Mouse (Mus musculus): ENCODE measurements around the gene Prr14l. TPM values are rescaled to one million over a fixed set of nuclear protein-coding genes. Genes with fewer than 3 reads are reported as not detected.
"Not testable (repeated sequence)": the region's sequence is repeated elsewhere in the genome, so short reads cannot be mapped to it uniquely, and the experiment has no call there.

The Prr14l gene
- polyA plus RNA-seq, 1 experiment from 2014 or later = 12.1 TPM

- H3K27ac ChIP-seq (replicated peaks; ENCODE audit: low read depth, low read length); H3K36me3 ChIP-seq (replicated peaks; ENCODE audit: control insufficient read depth, insufficient read depth, low read depth, low read length); H3K27me3 ChIP-seq (ENCODE audit: control insufficient read depth, insufficient read depth, low read length); H3K4me1 ChIP-seq (ENCODE audit: control insufficient read depth, insufficient read depth, low read length); H3K4me3 ChIP-seq (ENCODE audit: low read depth, low read length); ATAC-seq (replicated peaks; ENCODE audit: insufficient number of reproducible peaks, low FRiP score, low TSS enrichment, low read depth); H3K4me2 ChIP-seq (ENCODE audit: low read depth, low read length); DNase-seq (ENCODE audit: low spot score); H3K9me3 ChIP-seq (replicated peaks; ENCODE audit: control insufficient read depth, low read length); H3K9ac ChIP-seq (replicated peaks; ENCODE audit: low read length): not testable (repeated sequence)
- 89% methylated on average over 15 of the region's 18 CpGs for WGBS
Observed at GRCm38 (mm10) chr5:32760352-32760751, 93.7 kb downstream of the Prr14l start.

GRCm38 (mm10) chr5:32759662-32760061 lies 94.4 kb downstream of the Prr14l start:
- no peaks in the 10 kb centered on the region for H3K4me1 ChIP-seq (ENCODE audit: control insufficient read depth, insufficient read depth, low read length)
- H3K9me3 ChIP-seq (replicated peaks; ENCODE audit: control insufficient read depth, low read length) = no peaks in the 10 kb centered on the region
- no peaks in the 10 kb centered on the region for H3K27me3 ChIP-seq (ENCODE audit: control insufficient read depth, insufficient read depth, low read length)
- H3K9ac ChIP-seq (replicated peaks; ENCODE audit: low read length) = no peak overlapping the region
- no peak for ATAC-seq (replicated peaks; ENCODE audit: insufficient number of reproducible peaks, low FRiP score, low TSS enrichment, low read depth)
- no peak overlapping the region for H3K4me3 ChIP-seq (ENCODE audit: low read depth, low read length)
- H3K27ac ChIP-seq (replicated peaks; ENCODE audit: low read depth, low read length) = no peak overlapping the region
- H3K4me2 ChIP-seq (ENCODE audit: low read depth, low read length) = no peak overlapping the region
- no peak for DNase-seq (ENCODE audit: low spot score)
- no peaks in the 10 kb centered on the region for H3K36me3 ChIP-seq (replicated peaks; ENCODE audit: control insufficient read depth, insufficient read depth, low read depth, low read length)
- 84% methylated on average over 2 of the region's 2 CpGs for WGBS

- Histone ChIP-seq H3K4me3 (ENCODE audit: low read depth, low read length) (no peak overlapping the region), H3K27ac (replicated peaks; ENCODE audit: low read depth, low read length) (no peak overlapping the region), H3K36me3 (replicated peaks; ENCODE audit: control insufficient read depth, insufficient read depth, low read depth, low read length) (no peaks in the 10 kb centered on the region), H3K4me1 (ENCODE audit: control insufficient read depth, insufficient read depth, low read length) (no peaks in the 10 kb centered on the region), H3K9ac (replicated peaks; ENCODE audit: low read length) (no peak overlapping the region), H3K9me3 (replicated peaks; ENCODE audit: control insufficient read depth, low read length) (no peaks in the 10 kb centered on the region), H3K27me3 (ENCODE audit: control insufficient read depth, insufficient read depth, low read length) (no peaks in the 10 kb centered on the region), H3K4me2 (ENCODE audit: low read depth, low read length) (no peak overlapping the region)
- 94% methylated on average over 8 of the region's 8 CpGs for WGBS
- ATAC-seq (replicated peaks; ENCODE audit: insufficient number of reproducible peaks, low FRiP score, low TSS enrichment, low read depth) (no peak), DNase-seq (ENCODE audit: low spot score) (no peak)
Observed at GRCm38 (mm10) chr5:32756141-32756540, 97.9 kb downstream of the Prr14l start.

GRCm38 (mm10) chr5:32751736-32752135 lies 102.3 kb downstream of the Prr14l start:
- no peaks in the 10 kb centered on the region for H3K36me3 ChIP-seq (replicated peaks; ENCODE audit: control insufficient read depth, insufficient read depth, low read depth, low read length)
- DNase-seq (ENCODE audit: low spot score) (no peak), ATAC-seq (replicated peaks; ENCODE audit: insufficient number of reproducible peaks, low FRiP score, low TSS enrichment, low read depth) (no peak)
- H3K4me3 ChIP-seq (ENCODE audit: low read depth, low read length) = no peak overlapping the region
- H3K27me3 ChIP-seq (ENCODE audit: control insufficient read depth, insufficient read depth, low read length) = no peaks in the 10 kb centered on the region
- no peak overlapping the region for H3K27ac ChIP-seq (replicated peaks; ENCODE audit: low read depth, low read length)
- WGBS = 56% methylated on average over 2 of the region's 2 CpGs
- H3K4me2 ChIP-seq (ENCODE audit: low read depth, low read length) = no peak overlapping the region
- no peaks in the 10 kb centered on the region for H3K4me1 ChIP-seq (ENCODE audit: control insufficient read depth, insufficient read depth, low read length)
- H3K9me3 ChIP-seq (replicated peaks; ENCODE audit: control insufficient read depth, low read length) = no peaks in the 10 kb centered on the region
- H3K9ac ChIP-seq (replicated peaks; ENCODE audit: low read length) = no peak overlapping the region

- Histone ChIP-seq H3K27me3 (ENCODE audit: control insufficient read depth, insufficient read depth, low read length) (no peaks in the 10 kb centered on the region), H3K4me2 (ENCODE audit: low read depth, low read length) (no peak overlapping the region), H3K9ac (replicated peaks; ENCODE audit: low read length) (no peak overlapping the region), H3K27ac (replicated peaks; ENCODE audit: low read depth, low read length) (no peak overlapping the region), H3K9me3 (replicated peaks; ENCODE audit: control insufficient read depth, low read length) (no peaks in the 10 kb centered on the region), H3K36me3 (replicated peaks; ENCODE audit: control insufficient read depth, insufficient read depth, low read depth, low read length) (no peaks in the 10 kb centered on the region), H3K4me3 (ENCODE audit: low read depth, low read length) (no peak overlapping the region), H3K4me1 (ENCODE audit: control insufficient read depth, insufficient read depth, low read length) (no peaks in the 10 kb centered on the region)
- DNase-seq (ENCODE audit: low spot score) (no peak), ATAC-seq (replicated peaks; ENCODE audit: insufficient number of reproducible peaks, low FRiP score, low TSS enrichment, low read depth) (no peak)
- 94% methylated on average over 6 of the region's 6 CpGs for WGBS
Observed at GRCm38 (mm10) chr5:32748936-32749335, 105.1 kb downstream of the Prr14l start.

GRCm38 (mm10) chr5:32747650-32748375 lies 106.2 kb downstream of the Prr14l start:
- H3K4me2 ChIP-seq (ENCODE audit: low read depth, low read length) = no peak overlapping the region
- H3K4me1 ChIP-seq (ENCODE audit: control insufficient read depth, insufficient read depth, low read length) = no peaks in the 10 kb centered on the region
- no peaks in the 10 kb centered on the region for H3K27me3 ChIP-seq (ENCODE audit: control insufficient read depth, insufficient read depth, low read length)
- no peak overlapping the region for H3K27ac ChIP-seq (replicated peaks; ENCODE audit: low read depth, low read length)
- no peak overlapping the region for H3K4me3 ChIP-seq (ENCODE audit: low read depth, low read length)
- DNase-seq (ENCODE audit: low spot score) (peak; percentile 71), ATAC-seq (replicated peaks; ENCODE audit: insufficient number of reproducible peaks, low FRiP score, low TSS enrichment, low read depth) (0 out of 2 replicates have a peak, but pooled peaks have one; percentile 27)
- H3K36me3 ChIP-seq (replicated peaks; ENCODE audit: control insufficient read depth, insufficient read depth, low read depth, low read length) = no peaks in the 10 kb centered on the region
- no peaks in the 10 kb centered on the region for H3K9me3 ChIP-seq (replicated peaks; ENCODE audit: control insufficient read depth, low read length)
- WGBS = 62% methylated on average over 6 of the region's 6 CpGs
- H3K9ac ChIP-seq (replicated peaks; ENCODE audit: low read length) = no peak overlapping the region

- H3K4me1 ChIP-seq (ENCODE audit: control insufficient read depth, insufficient read depth, low read length) = no peaks in the 10 kb centered on the region; the same call in 1 of the 2 replicates
- H3K27me3 ChIP-seq (ENCODE audit: control insufficient read depth, insufficient read depth, low read length) = no peaks in the 10 kb centered on the region
- DNase-seq (ENCODE audit: low spot score) (peak; percentile 57), ATAC-seq (replicated peaks; ENCODE audit: insufficient number of reproducible peaks, low FRiP score, low TSS enrichment, low read depth) (peak; percentile 66)
- H3K4me2 ChIP-seq (ENCODE audit: low read depth, low read length) = peak overlapping the region; percentile 24; the same call in 1 of the 2 replicates
- no peak overlapping the region for H3K27ac ChIP-seq (replicated peaks; ENCODE audit: low read depth, low read length)
- no peaks in the 10 kb centered on the region for H3K9me3 ChIP-seq (replicated peaks; ENCODE audit: control insufficient read depth, low read length)
- H3K36me3 ChIP-seq (replicated peaks; ENCODE audit: control insufficient read depth, insufficient read depth, low read depth, low read length) = no peaks in the 10 kb centered on the region
- H3K9ac ChIP-seq (replicated peaks; ENCODE audit: low read length) = 0 out of 2 replicates have a peak overlapping the region, but pooled peaks have one; percentile 33
- H3K4me3 ChIP-seq (ENCODE audit: low read depth, low read length) = peak overlapping the region; percentile 21; the same call in 1 of the 2 replicates
- 7% methylated on average over 9 of the region's 10 CpGs for WGBS
Observed at GRCm38 (mm10) chr5:32745705-32746655, 108.1 kb downstream of the Prr14l start.
